Mouse (Mus musculus) adrenal gland, adult 2 months (tissue): ENCODE results near the gene Olfr340. TPM values are rescaled to one million over a fixed set of nuclear protein-coding genes. Genes with fewer than 3 reads are reported as not detected.
"Not testable (repeated sequence)": the region's sequence is repeated elsewhere in the genome, so short reads cannot be mapped to it uniquely, and the experiment has no call there.

ENCODE experiments used
- DNase-seq: peaks from one replicate; pipeline ENCODE4 v3.0.0; 2021
- long read RNA-seq: library from polyadenylated mRNA; stranded (forward); transcript quantifications from one replicate; pipeline ENCODE4 v2.0.0, GENCODE M21; 2021
- polyA plus RNA-seq: library from polyadenylated mRNA; depleted of rRNA; stranded (reverse); fragments of >200 nt; gene quantifications from 2 replicates; pipeline ENCODE4 v1.2.3, GENCODE M21; 2012; rRNA removed
- total RNA-seq, 2 experiments: library from RNA; stranded (reverse); gene quantifications; 2 replicates each; pipeline ENCODE4 v1.2.3; 2021

Olfr340 gene
- total RNA-seq (not detected), polyA plus RNA-seq (not detected in 2 replicates)
- long read RNA-seq, result 0 reads

DNA sequence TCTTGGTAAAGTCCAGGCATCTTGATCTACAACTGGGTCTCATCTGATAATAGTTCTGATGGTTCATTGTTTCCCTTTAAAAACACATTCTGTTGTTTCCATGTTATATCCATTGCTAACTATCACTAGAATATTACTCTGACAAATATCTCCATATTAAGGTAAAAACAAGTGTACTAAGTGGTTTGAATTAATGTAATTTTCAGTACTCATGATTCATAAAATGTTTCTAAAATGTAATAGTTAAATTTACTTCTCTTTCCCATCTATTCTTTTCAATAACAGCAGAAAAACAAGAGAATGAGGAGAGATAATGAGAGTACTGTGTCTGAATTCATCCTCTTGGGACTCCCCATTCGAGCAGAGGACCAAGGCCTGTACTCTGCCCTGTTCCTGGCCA is at the start of gene Olfr340:
Gene Olfr340 (plus strand): TSS at position 301 of the 400 bp plus-strand sequence.
- DNase-seq, result no peak

DNA sequence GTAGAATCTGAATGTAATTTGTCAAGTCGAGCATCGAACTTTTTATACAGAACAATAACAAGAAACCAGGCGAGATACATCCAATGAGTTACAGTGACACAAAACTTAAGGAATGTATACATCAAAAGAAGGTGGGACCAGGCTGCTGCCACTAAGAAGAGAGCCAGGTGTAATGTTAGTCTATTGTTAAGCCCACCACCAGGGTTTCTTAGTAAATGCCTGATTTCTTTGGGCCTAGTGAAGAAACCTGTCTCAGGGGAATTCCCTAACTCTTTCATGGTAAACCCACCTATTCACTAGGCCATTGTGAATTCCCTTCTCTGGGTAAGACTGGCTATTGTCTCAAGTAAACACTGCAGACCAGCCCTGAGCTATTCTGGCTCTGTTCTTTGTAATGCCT is 37.2 kb upstream of the Olfr340 start:
- not testable (repeated sequence) for DNase-seq

DNA sequence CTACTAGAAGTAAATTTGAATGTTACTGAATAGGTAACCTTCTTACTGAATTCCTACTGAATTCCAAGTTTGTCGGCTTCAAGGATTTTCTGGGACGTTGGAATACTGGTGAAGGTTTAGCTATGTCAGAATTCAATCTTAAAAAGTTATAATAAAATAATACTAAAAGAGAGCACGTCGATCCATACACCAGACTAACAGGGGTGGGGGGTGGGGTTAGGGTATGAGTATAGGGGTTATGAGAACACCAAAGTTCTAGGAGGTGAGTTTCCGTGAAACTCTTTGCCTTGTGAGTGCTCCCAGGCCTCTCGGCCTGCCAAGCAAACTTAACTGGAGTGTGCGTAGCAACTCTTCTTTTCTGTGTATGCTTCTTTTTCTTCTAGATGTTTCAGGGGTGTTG is 36.8 kb upstream of the Olfr340 start:
- DNase-seq, result not testable (repeated sequence)

DNA sequence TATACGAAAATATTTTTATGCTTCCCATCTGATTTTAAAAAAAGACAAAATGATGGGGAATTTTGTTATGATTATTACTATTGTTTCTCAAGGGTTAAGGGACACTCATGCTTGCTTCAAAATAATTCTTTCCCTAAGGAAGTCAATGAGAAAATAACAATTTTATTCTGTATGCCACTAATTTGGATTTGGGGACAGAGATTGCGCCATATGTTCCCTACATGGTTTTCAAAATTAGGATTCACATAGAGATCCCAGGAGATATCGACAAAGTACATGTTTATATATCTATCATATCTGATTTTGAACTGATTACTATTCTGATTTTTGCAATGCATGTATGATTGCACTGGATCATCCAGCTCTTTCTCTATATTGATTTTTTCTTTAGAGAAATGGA is 33.7 kb upstream of the Olfr340 start, which contains the start of gene Olfr339:
Gene Olfr339 (plus strand): TSS at position 301 of the 400 bp plus-strand sequence.
- no peak for DNase-seq

DNA sequence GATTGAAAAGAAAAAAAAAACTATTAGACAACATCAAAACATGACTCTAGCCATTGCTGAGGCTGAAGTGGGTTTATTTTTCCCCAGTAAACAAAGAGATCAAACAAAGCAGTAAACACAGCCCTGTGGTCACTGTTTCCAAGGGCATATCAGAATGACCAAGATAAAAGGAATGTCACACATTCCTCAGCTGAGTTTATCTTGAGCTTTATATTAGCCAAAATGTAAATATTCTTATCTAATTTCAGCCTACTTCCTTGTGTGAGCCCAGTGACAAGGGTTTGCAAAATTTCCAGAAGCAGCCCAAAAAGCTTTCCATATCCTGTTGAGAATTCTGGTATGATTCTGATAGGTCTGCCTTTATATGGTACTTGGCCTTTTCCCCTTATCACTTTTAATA is 21.2 kb downstream of the Olfr340 start:
- DNase-seq, result no peak

DNA sequence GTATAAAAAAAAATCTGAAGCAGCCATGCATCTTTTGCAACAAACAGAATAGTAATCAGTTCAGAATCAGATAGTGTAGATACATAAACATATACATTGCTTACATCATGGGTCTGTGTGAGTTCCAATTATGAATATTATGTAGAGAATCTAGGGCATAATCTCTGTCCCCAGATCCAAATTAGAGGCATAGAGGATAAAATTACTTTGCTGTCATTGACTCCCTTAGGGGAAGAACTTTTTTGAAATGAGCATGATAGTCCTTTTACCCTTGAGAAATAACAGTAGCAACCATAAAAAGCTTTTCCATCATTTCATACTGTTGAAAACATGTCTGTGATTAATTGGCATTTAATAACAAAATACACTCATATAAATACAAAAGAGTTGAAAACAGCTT is 30.0 kb downstream of the Olfr340 start, which contains the start of gene Olfr341:
Gene Olfr341 (minus strand): TSS at position 101 of the 400 bp plus-strand sequence.
- DNase-seq, result no peak

Other genes with a start within 250 kb of the Olfr340 start
- gene Ptgs1, start 222.2 kb upstream of the Olfr340 start, total RNA-seq, result 10 to 100 TPM; 15.0 to 15.6 TPM
- 17.9 and 26.2 TPM in 2 replicates for gene Ptgs1, start 222.2 kb upstream of the Olfr340 start, polyA plus RNA-seq
- not detected for gene Olfr338, start 79.1 kb upstream of the Olfr340 start, total RNA-seq
- not detected in 2 replicates for gene Olfr338, start 79.1 kb upstream of the Olfr340 start, polyA plus RNA-seq
- not detected for gene Olfr339, start 33.6 kb upstream of the Olfr340 start, total RNA-seq
- not detected in 2 replicates for gene Olfr339, start 33.6 kb upstream of the Olfr340 start, polyA plus RNA-seq
- gene Olfr341, start 29.9 kb downstream of the Olfr340 start, total RNA-seq, result not detected
- gene Olfr341, start 29.9 kb downstream of the Olfr340 start, polyA plus RNA-seq, result not detected in 2 replicates
- gene Olfr342, start 72.4 kb downstream of the Olfr340 start, total RNA-seq, result not detected
- not detected in 2 replicates for gene Olfr342, start 72.4 kb downstream of the Olfr340 start, polyA plus RNA-seq
- gene Olfr344, start 114.1 kb downstream of the Olfr340 start, total RNA-seq, result not detected
- gene Olfr344, start 114.1 kb downstream of the Olfr340 start, polyA plus RNA-seq, result not detected in 2 replicates
- gene Olfr345, start 187.5 kb downstream of the Olfr340 start, total RNA-seq, result not detected
- not detected in 2 replicates for gene Olfr345, start 187.5 kb downstream of the Olfr340 start, polyA plus RNA-seq
- gene Olfr346, start 233.2 kb downstream of the Olfr340 start, total RNA-seq, result not detected
- not detected in 2 replicates for gene Olfr346, start 233.2 kb downstream of the Olfr340 start, polyA plus RNA-seq